Mouse (Mus musculus) cerebellum, postnatal 36 days (tissue): ENCODE data around the gene Usp20.
"Not testable (repeated sequence)": the region's sequence is repeated elsewhere in the genome, so short reads cannot be mapped to it uniquely, and the experiment has no call there.

ENCODE experiments used
- DNase-seq, 2 experiments: peaks; one replicate each; pipeline ENCODE4 v3.0.0; 2021 to 2022; ENCODE audit warnings: mixed read lengths in 2 of 2

Gene Usp20

DNA sequence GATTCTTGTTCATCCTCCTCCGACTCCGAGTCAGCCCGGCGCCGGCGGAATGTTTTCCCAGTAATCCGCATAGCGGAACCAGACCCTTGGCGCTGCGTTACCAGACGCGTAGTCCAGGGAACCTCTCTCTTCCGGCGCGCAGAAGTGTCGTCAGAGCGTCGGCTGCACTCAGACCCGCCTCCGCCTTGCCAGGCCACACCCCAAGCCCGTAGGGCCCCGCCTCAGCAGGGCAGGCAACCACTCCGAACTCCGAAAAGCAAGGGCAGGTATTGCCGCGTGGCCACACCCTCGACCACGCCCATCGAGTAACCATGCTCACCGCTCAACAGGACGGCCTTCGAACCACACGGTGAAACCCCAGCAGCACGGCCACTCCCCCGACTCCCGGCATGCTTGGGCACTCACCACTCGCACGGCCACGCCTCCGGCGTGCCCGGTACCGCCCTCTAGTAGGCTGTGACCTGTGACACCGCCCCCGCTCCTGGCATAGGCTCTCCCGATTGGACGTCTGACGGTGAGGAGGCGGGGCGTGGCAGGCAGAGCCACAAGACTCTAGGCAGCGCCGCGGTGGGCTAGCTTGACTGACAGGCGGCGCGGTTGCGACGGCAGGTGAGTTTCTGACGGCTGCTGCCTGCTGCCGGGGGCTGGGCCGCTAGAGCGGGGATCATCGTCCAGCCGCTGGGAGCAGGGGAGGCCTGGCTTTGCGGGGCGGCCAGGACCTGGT, at the start of gene Usp20, which contains the start of gene BC005624:
Usp20 (plus strand) TSS at position 490 of the 724 bp plus-strand sequence.
BC005624 (minus strand) TSS at position 412 of the 724 bp plus-strand sequence.
- peak; percentile 98 to 99 for DNase-seq

DNA sequence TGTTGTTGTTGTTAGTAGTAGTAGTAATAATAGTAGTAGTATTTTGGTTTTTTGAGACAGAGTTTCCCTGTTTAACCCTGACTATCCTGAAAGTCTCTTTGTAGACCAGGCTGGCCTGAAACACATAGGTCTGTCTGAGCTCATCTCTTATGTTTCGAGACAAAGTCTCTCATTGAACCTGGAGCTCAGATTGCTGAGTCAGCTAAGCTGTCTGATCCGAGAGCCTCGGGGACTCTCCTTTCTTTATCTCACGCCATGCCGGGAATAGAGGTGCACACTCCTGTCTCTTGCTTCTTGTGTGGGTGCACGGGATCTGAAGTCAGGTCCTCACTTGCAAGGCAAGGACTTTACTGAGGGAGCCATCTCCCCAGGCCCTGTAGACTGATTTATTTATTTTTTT, 49.0 kb upstream of the Usp20 start:
- no peak for DNase-seq

- DNase-seq = peak; percentile 74 to 81
These were observed 48.1 kb upstream of the Usp20 start for GRCm38 (mm10) chr2:30933917-30934450.

DNA sequence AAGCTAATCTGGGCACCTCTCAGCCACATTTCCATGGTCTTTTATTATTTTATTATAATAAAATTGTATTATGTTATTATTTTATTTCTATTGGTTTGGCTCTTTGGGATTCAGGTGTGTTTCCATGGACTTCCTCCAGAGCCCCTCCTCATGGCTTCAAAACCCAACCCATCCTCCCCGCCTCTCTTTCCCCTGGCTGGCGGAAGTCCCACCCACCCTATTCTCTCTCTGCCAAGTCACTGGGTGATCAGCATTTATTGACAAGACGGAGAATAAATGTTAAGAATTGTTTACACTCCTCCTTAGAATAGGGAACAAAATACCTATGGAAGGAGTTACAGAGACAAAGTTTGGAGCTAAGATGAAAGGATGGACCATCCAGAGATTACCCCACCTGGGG, 45.3 kb upstream of the Usp20 start:
- no peak for DNase-seq

GRCm38 (mm10) chr2:30937731-30938130, 44.3 kb upstream of the Usp20 start:
- no peak for DNase-seq

DNA sequence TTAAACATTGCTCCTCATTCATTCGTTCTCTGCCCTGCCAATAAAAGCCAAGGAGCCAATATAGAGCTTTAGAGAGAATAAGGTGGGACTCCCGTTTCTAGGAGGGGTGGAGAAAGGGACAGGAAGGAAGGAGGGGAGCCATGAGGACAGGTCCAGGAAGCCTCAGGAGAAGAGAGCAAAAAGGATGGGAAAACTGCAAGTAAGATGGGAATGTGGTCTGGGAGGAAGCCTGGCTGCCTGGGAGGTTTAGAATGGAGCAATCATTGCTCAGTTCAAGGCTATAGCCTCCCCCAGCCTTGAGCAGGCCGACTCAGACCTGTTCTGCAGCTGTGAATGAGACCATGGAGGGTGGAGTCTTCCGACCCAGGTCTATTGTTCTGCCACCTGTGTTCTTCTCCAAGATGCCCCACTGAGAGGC, 43.5 kb upstream of the Usp20 start:
- DNase-seq = no peak

DNA sequence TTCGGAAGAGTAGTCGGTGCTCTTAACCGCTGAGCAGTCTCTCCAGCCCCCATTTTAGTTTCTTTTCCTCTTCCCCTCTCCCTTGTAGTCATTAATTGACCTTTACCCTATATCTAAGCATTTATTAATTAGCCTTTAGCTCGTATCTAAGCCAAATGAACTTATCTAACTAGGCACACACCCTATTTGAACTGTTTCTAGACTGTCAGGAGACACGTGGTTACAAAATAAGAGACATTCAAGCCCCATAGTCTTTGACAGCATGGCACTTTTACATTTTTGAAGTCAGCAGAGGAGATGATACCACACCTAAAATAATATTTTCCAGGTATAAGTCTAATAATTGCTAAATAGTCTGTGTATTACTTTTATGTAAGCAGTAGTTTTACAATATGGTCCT, 40.5 kb upstream of the Usp20 start:
- no peak for DNase-seq

DNA sequence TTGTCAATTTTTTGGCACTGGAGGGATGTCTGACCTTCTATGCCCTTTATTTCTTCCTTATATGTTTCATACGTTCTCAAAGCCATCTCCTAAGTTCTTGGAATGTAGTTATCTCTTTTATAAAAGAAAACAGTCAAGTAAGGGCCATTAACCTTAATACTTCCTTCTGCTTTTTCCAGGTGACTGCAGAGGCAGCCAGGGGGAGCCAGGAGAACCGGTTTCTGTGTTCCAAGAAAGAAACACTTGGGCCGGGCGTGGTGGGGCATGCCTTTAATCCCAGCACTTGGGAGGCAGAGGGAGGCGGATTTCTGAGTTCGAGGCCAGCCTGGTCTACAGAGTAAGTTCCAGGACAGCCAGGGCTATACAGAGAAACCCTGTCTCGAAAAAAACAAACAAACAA, 40.0 kb upstream of the Usp20 start:
- DNase-seq = not testable (repeated sequence)

GRCm38 (mm10) chr2:30942603-30943011, 39.5 kb upstream of the Usp20 start:
- DNase-seq = peak; percentile 53 to 60

DNA sequence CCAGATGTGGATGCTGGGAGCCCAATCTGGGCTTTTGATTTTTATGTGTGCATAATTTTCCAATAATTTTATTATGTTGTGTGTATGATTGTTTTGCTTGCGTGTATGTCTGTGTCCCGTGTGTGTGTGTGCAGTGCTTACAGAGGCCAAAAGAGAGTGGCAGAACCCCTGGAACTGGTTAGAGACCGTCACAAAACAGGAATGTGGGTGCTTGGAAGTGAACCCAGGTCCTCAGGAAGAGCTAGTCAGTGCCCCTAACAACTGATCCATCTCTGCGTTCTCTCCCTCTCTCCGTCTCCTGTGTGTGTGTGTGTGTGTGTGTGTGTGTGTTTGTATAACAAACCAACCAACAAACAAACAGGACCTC, 29.6 kb upstream of the Usp20 start:
- DNase-seq = no peak

DNA sequence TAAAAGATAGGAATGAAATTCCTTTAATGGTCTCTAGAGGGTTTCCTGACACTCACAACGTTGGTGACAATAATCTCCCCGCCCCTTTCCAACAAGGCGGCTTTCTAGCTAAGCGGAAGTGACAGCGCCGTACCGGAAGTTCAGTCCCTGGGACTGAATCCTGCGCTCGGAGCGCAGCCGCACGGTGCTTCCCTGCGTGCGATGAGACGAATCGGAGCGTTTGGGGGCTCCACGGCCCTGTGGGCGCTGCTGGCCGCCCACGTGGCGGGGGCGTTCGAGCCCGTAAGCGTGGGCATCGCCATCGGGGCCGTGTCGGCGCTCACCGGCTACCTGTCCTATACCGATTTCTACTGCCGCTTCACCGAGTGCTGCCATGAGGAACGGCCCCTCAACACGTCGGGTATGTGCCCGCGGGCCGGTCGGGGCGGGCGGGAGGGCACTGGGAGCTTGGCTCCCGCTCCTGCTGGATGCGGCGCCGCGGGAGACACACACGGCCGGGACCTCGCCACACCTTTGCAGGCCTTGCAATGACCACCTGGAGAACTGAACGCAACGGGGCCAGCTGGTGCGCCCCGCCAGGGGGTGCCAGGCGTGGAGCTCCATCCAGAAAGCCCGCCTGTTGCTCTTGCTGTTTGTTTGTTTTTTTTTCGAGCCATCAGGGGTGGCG, 29.1 kb upstream of the Usp20 start, which contains the start of gene Tor1b:
Tor1b (plus strand) TSS at position 136 of the 667 bp plus-strand sequence.
- peak; percentile 83 to 85 for DNase-seq

DNA sequence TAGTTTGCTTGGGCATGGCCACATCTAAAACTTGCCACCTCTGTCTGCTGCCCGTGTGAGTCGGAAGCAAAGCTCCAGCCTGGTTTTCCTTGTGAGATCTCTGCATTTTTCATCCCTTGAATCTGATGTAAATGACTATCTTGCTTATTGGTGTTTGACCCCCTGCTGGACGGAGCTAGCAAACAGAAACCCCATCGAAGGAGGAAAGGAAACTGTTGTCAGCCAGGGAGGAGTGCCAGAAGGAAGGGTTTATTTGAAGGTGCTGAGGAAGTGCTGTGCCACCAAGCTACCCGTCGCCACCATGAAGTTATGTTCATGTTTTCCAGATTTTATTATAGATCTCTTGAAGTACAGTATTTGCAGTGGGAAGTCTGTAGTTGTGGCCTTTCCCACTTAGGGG, 27.3 kb upstream of the Usp20 start:
- no peak for DNase-seq

- DNase-seq = no peak
These were observed 24.6 kb upstream of the Usp20 start for GRCm38 (mm10) chr2:30957511-30957910.

DNA sequence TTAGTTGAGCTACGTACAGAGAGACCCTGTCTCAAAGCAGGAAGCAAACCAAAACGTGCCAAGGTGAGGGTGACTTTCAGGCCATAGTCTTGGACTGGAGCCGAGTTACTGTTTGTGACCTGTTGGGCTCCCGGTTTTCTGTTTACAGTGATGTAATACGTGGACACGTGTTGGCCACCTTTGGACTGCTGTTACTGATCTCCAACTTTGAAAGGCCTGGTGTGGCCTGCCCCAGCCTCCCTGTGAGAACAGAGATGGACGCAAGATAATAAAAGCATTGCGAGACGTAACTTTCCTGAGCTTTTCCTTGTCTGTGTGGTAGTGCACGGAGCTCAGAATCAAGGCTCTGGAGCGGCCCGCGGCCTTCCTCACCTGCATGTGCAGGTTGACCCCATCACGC, 23.4 kb upstream of the Usp20 start:
- DNase-seq = no peak

DNA sequence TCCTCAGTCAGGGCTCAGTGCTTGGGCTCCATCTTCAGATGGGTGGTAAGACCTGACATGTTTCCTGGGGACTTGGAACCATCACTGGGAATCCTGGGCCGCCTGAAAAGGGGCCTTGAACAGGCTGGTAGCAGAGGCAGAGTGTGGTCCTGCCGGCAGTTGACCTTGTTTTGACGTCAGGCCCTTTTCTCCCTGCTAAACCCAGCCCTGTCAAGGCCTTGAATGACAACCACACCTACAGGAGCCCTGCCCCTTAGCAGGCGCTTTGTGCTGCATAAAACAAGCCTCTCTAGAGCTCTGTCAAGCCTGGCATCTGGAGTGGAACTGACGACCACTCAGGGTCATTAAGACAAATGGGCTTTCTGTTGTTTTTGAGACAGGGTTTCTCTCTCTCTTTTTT, 22.2 kb upstream of the Usp20 start:
- DNase-seq = no peak

GRCm38 (mm10) chr2:30962570-30963254, 19.4 kb upstream of the Usp20 start:
- DNase-seq = no peak

- no peak for DNase-seq
These were observed 16.5 kb upstream of the Usp20 start for GRCm38 (mm10) chr2:30965627-30966026.

DNA sequence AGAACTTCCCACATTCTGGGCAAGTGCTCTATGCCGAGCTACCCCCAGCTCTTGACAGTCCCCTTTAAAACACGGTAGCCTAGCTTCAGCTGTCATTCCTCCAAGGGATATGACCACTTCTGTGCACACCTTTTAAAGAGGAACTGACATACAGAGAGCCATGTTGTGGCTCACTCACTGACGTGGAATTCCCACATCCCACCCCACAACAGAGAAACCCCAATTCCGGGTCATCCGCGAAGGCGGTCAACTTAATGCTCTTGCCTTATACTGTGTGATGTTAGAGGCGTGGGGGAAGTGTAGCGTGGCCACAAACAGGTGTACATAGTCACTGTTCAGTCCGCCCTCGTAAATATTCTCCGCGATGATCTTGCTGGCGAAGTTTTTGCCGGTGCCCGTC, 15.3 kb upstream of the Usp20 start:
- DNase-seq = no peak

DNA sequence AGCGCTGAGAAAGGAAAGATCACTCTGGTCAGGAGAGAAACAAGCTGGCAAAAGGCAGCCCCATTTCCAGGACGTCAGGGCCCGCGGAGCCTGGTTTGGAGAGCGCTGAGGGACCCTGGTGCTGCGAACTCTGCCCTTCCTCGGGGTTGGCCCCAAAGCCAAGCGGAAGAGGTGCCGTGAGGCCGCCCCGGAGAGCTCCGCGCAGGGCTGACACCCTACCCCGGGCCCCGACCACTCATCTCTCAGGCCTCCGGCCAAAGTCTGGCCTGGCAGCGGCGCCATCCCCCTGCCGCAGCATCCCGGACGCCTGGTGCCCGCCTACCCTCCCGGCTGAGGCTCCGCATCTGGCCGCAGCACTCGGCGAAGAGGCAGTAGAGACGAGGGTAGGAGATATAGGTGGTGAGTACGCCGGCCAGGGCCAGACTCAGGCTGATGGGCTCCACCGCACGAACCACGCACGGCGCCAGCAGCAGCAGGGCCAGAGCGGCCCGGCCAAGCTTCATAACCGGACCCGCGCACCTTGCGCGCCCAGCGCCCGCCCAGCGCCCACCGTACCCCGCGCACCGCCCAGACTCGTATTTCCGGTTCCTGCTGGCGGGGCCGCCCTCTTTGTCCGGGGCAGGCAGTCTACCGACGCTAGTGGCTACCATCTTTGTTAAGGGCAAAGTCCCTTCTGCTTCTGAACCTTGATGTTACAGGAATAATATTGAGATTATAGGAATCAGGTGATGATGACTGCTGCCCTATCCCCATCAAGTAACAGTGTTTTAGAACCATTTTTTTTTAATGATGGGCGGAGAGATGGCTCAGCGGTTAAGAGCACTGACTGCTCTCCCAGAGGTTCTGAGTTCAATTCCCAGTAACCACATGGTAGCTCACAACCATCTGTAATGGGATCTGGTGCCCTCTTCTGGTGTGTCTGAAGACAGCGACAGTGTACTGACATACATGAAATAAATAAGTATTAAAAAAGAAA, 14.4 kb upstream of the Usp20 start, which contains the start of gene Tor1a:
Tor1a (minus strand) TSS at position 582 of the 976 bp plus-strand sequence.
- DNase-seq = peak; percentile 88 to 91

GRCm38 (mm10) chr2:30983024-30983423, 945 bp downstream of the Usp20 start:
- no peak for DNase-seq

GRCm38 (mm10) chr2:30985111-30986020, 3.3 kb downstream of the Usp20 start:
- DNase-seq = peak in 1 of 2 experiments; percentile 36
